Mouse (Mus musculus) CH12.LX (cell line): ENCODE results near the gene Hcn3. TPM values are rescaled to one million over a fixed set of nuclear protein-coding genes. Genes with fewer than 3 reads are reported as not detected.

Experiments
- DNase-seq: peaks from one replicate; pipeline ENCODE4 v3.0.0-alpha.2; 2013; ENCODE audit errors: extremely low read depth
- H3K27ac ChIP-seq: 2 replicates; pipeline ENCODE4 v1.5.1; 2012; ENCODE audit warnings: low read depth, mild to moderate bottlenecking, control low read depth, moderate library complexity; ENCODE audit not compliant: insufficient read depth
- H3K27me3 ChIP-seq: replicated peaks from 2 replicates; pipeline ENCODE3; 2012; ENCODE audit warnings: inconsistent platforms
- H3K36me3 ChIP-seq, 2 experiments: replicated peaks in 1 of 2; 2 replicates each; pipeline versions ENCODE3 to v1.6.1; 2012; ENCODE audit warnings: inconsistent platforms in 1 of 2, low read length in 1 of 2, mild to moderate bottlenecking in 1 of 2, mixed read lengths in 1 of 2, moderate library complexity in 1 of 2; ENCODE audit not compliant: control insufficient read depth in 1 of 2, insufficient read depth in 1 of 2
- H3K4me1 ChIP-seq, 2 experiments: 2 replicates each; pipeline ENCODE4 v1.6.1; 2012; ENCODE audit warnings: inconsistent platforms in 1 of 2, moderate library complexity in 1 of 2; ENCODE audit not compliant: insufficient read depth in 2 of 2, control insufficient read depth in 1 of 2
- H3K4me2 ChIP-seq: 2 replicates; pipeline ENCODE4 v1.6.1; 2012; ENCODE audit warnings: low read depth, mild to moderate bottlenecking, control low read depth; ENCODE audit not compliant: poor library complexity, insufficient read depth, severe bottlenecking
- H3K4me3 ChIP-seq, 3 experiments: fragments of 150-350 bp in 1 of 3; sonication (generic) in 1 of 3; replicated peaks in 1 of 3; 2 replicates each; pipeline versions ENCODE3 to v1.5.1; 2011 to 2012; ENCODE audit warnings: low read depth in 2 of 3, low read length in 2 of 3, mild to moderate bottlenecking in 2 of 3, moderate library complexity in 2 of 3, control low read depth in 1 of 3, improper control_type of control experiment in 1 of 3, inconsistent platforms in 1 of 3, mixed read lengths in 1 of 3; ENCODE audit not compliant: poor library complexity in 1 of 3
- H3K79me2 ChIP-seq: replicated peaks from 2 replicates; pipeline ENCODE4 v1.6.1; 2012; ENCODE audit warnings: mild to moderate bottlenecking, moderate library complexity; ENCODE audit not compliant: control insufficient read depth, poor library complexity, insufficient read depth, severe bottlenecking; ENCODE audit errors: extremely low read depth
- H3K9ac ChIP-seq: 2 replicates; pipeline ENCODE4 v1.6.1; 2012; ENCODE audit warnings: low read depth, mild to moderate bottlenecking, control low read depth, moderate library complexity; ENCODE audit not compliant: insufficient read depth
- H3K9me3 ChIP-seq: replicated peaks from 2 replicates; pipeline ENCODE3; 2012; ENCODE audit warnings: low read length, inconsistent platforms, mixed read lengths
- BHLHE40 ChIP-seq: IDR thresholded peaks from 2 replicates; pipeline ENCODE4 v1.6.1; 2011; ENCODE audit warnings: mild to moderate bottlenecking, low read depth, low read length, improper control_type of control experiment
- CTCF ChIP-seq, 2 experiments: IDR thresholded peaks in 1 of 2; conservative IDR thresholded peaks in 1 of 2; 2 replicates each; pipeline ENCODE4 v1.5.1; 2011 to 2012; ENCODE audit warnings: low read depth in 2 of 2, low read length in 2 of 2, improper control_type of control experiment in 1 of 2, inconsistent platforms in 1 of 2, mild to moderate bottlenecking in 1 of 2, moderate library complexity in 1 of 2
- E2F4 ChIP-seq: IDR thresholded peaks from 2 replicates; pipeline ENCODE4 v1.6.1; 2011; ENCODE audit warnings: low read depth, low read length, improper control_type of control experiment; ENCODE audit not compliant: insufficient replicate concordance
- EP300 ChIP-seq: IDR thresholded peaks from 2 replicates; pipeline ENCODE4 v1.6.1; 2011; ENCODE audit warnings: low read length, improper control_type of control experiment
- ETS1 ChIP-seq: conservative IDR thresholded peaks from 2 replicates; pipeline ENCODE4 v1.6.1; 2012; ENCODE audit warnings: low read depth, mild to moderate bottlenecking, inconsistent platforms, low read length, improper control_type of control experiment, moderate library complexity
- GABPA ChIP-seq: IDR thresholded peaks from 2 replicates; pipeline ENCODE4 v1.6.1; 2012; ENCODE audit warnings: low read depth, low read length, improper control_type of control experiment, inconsistent platforms; ENCODE audit not compliant: insufficient replicate concordance
- JUN ChIP-seq: IDR thresholded peaks from 2 replicates; pipeline ENCODE4 v1.6.1; 2011; ENCODE audit warnings: low read depth, mild to moderate bottlenecking, low read length, improper control_type of control experiment, moderate library complexity; ENCODE audit not compliant: insufficient read depth
- MAFK ChIP-seq: IDR thresholded peaks from 2 replicates; pipeline ENCODE4 v1.6.1; 2011; ENCODE audit warnings: low read length, improper control_type of control experiment; ENCODE audit not compliant: insufficient replicate concordance
- MAX ChIP-seq: IDR thresholded peaks from 2 replicates; pipeline ENCODE4 v1.6.1; 2011; ENCODE audit warnings: low read length, improper control_type of control experiment
- MAZ ChIP-seq: IDR thresholded peaks from 2 replicates; pipeline ENCODE4 v1.6.1; 2012; ENCODE audit warnings: low read depth, mild to moderate bottlenecking, inconsistent platforms, low read length, improper control_type of control experiment, moderate library complexity
- MEF2A ChIP-seq: IDR thresholded peaks from 2 replicates; pipeline ENCODE4 v1.6.1; 2014; ENCODE audit warnings: low read depth, mild to moderate bottlenecking, inconsistent platforms, low read length, improper control_type of control experiment, borderline replicate concordance
- MXI1 ChIP-seq: IDR thresholded peaks from 2 replicates; pipeline ENCODE4 v1.6.1; 2011; ENCODE audit warnings: mild to moderate bottlenecking, low read depth, low read length, improper control_type of control experiment
- MYC ChIP-seq: IDR thresholded peaks from 2 replicates; pipeline ENCODE4 v1.6.1; 2011; ENCODE audit warnings: low read depth, mild to moderate bottlenecking, improper control_type of control experiment, low read length
- NRF1 ChIP-seq: IDR thresholded peaks from 2 replicates; pipeline ENCODE4 v1.6.1; 2014; ENCODE audit warnings: low read depth, mild to moderate bottlenecking, inconsistent platforms, low read length, improper control_type of control experiment, moderate library complexity
- POLR2A ChIP-seq: IDR thresholded peaks from 2 replicates; pipeline ENCODE4 v1.6.1; 2011; ENCODE audit warnings: low read depth, mild to moderate bottlenecking, improper control_type of control experiment, low read length
- POLR2AphosphoS2 ChIP-seq: IDR thresholded peaks from 2 replicates; pipeline ENCODE4 v1.6.1; 2011; ENCODE audit warnings: low read depth, low read length, improper control_type of control experiment
- RAD21 ChIP-seq: IDR thresholded peaks from 2 replicates; pipeline ENCODE4 v1.6.1; 2011; ENCODE audit warnings: low read depth, mild to moderate bottlenecking, low read length, improper control_type of control experiment, moderate library complexity
- RCOR1 ChIP-seq: conservative IDR thresholded peaks from 2 replicates; pipeline ENCODE4 v1.6.1; 2012; ENCODE audit warnings: low read depth, mild to moderate bottlenecking, inconsistent platforms, low read length, improper control_type of control experiment
- SIN3A ChIP-seq: IDR thresholded peaks from 2 replicates; pipeline ENCODE4 v1.6.1; 2012; ENCODE audit warnings: low read length, improper control_type of control experiment, inconsistent platforms
- SMC3 ChIP-seq: IDR thresholded peaks from 2 replicates; pipeline ENCODE4 v1.6.1; 2011; ENCODE audit warnings: low read depth, low read length, improper control_type of control experiment
- TCF12 ChIP-seq: IDR thresholded peaks from 2 replicates; pipeline ENCODE4 v1.6.1; 2014; ENCODE audit warnings: low read depth, mild to moderate bottlenecking, inconsistent platforms, low read length, improper control_type of control experiment
- UBTF ChIP-seq: IDR thresholded peaks from 2 replicates; pipeline ENCODE4 v1.6.1; 2012; ENCODE audit warnings: low read depth, mild to moderate bottlenecking, inconsistent platforms, low read length, improper control_type of control experiment, moderate library complexity
- USF1 ChIP-seq: IDR thresholded peaks from 2 replicates; pipeline ENCODE4 v1.6.1; 2014; ENCODE audit warnings: low read depth, mild to moderate bottlenecking, inconsistent platforms, low read length, improper control_type of control experiment
- USF2 ChIP-seq: conservative IDR thresholded peaks from 2 replicates; pipeline ENCODE4 v1.6.1; 2011; ENCODE audit warnings: low read depth, low read length, improper control_type of control experiment
- ZNF384 ChIP-seq: IDR thresholded peaks from 2 replicates; pipeline ENCODE4 v1.6.1; 2012; ENCODE audit warnings: low read depth, low read length, improper control_type of control experiment, inconsistent platforms
- dilution Hi-C: fragments of 300-500 bp; cut with MboI; formaldehyde crosslinking; loops from 2 replicates; pipeline ENCODE4 v1.14.3; 2020; ENCODE audit warnings: low sequenced_read_pairs; ENCODE audit not compliant: extremely low pct_unique_long_range_greater_than_20kb, extremely low pct_ligation_motif_present
- in situ Hi-C: fragments of 300-500 bp; cut with MboI; formaldehyde crosslinking; loops from 3 replicates; pipeline ENCODE4 v1.14.3; 2019; ENCODE audit warnings: low sequenced_read_pairs, low pct_ligation_motif_present, low pct_unique_long_range_greater_than_20kb, mixed read lengths
- polyA plus RNA-seq: library from polyadenylated mRNA; unstranded; fragments of >175 nt; gene quantifications from 2 replicates; pipeline ENCODE4 v1.2.1, GENCODE M21; 2012; ENCODE audit warnings: low read depth; ENCODE audit not compliant: insufficient read length
- total RNA-seq, 2 experiments: library from RNA; depleted of rRNA; stranded (reverse); fragments of 300-350 nt in 1 of 2; fragments of >200 nt in 1 of 2; gene quantifications; 2 replicates each; pipeline ENCODE4 v1.2.3; 2012 to 2014

The Hcn3 gene
- 1.8 and 2.0 TPM in 2 replicates for total RNA-seq (2012; rRNA removed)
- total RNA-seq (2014; rRNA removed): 1.7 and 1.8 TPM in 2 replicates
- 3.1 and 3.2 TPM in 2 replicates for polyA plus RNA-seq

- DNase-seq: peak; percentile 84
- dilution Hi-C loops: no loop called here
Measured at GRCm38 (mm10) chr3:89159616-89160344, at the start of gene Hcn3. Hcn3 (minus strand) TSS chr3:89160196.

GRCm38 (mm10) chr3:89209731-89210130, 49.7 kb upstream of the Hcn3 start:
- Histone ChIP-seq H3K79me2 (peaks cover 14% of the 10 kb centered on the region), H3K27ac (no peak overlapping the region)
- dilution Hi-C loops: no loop called here

More at GRCm38 (mm10) chr3:89159616-89160344, at the start of gene Hcn3:
- in situ Hi-C loops: loop anchor here (5.0 kb wide), 1 partner anchor 67 kb away; the partner anchor contains the start of gene Rusc1
- TF ChIP-seq E2F4 (no peak), MAZ (peak; percentile 68; the same call in 1 of the 2 replicates), RAD21 (peak; percentile 9), MYC (no peak), JUN (no peak), SIN3A (peak; percentile 32; the same call in 1 of the 2 replicates), MXI1 (peak; percentile 98), SMC3 (peak; percentile 58), RCOR1 (no peak), TCF12 (peak; percentile 36; the same call in 1 of the 2 replicates), BHLHE40 (peak; percentile 57), NRF1 (peak; percentile 52), EP300 (no peak), MEF2A (no peak), USF2 (no peak), POLR2A (peak; percentile 32; the same call in 1 of the 2 replicates), POLR2AphosphoS2 (no peak), USF1 (no peak), GABPA (no peak), UBTF (no peak), ETS1 (no peak), MAX (peak; percentile 26; the same call in 1 of the 2 replicates), MAFK (no peak), CTCF (conservative IDR thresholded peaks at IDR 0.05 in 1 of 2, IDR thresholded peaks at IDR 0.05 in 1 of 2; ENCODE audit: low read depth in 2 of 2, low read length in 2 of 2) (peak in 1 of 2 experiments; percentile 72; a peak in 2 of 4 replicates)
- no peaks in the 10 kb centered on the region for H3K79me2 ChIP-seq
- peak within 1 kb of the TSS; percentile 79 for H3K4me2 ChIP-seq
- no peaks in the 10 kb centered on the region for H3K27me3 ChIP-seq
- H3K9me3 ChIP-seq: no peaks in the 10 kb centered on the region
- H3K36me3 ChIP-seq: peaks cover 0 to 8% of the 10 kb centered on the region in 2 experiments
- H3K27ac ChIP-seq: no peak within 1 kb of the TSS
- peaks cover 0 to 32% of the 10 kb centered on the region in 2 experiments; a peak in 3 of 4 replicates for H3K4me1 ChIP-seq
- H3K9ac ChIP-seq: peak within 1 kb of the TSS; percentile 36; the same call in 1 of the 2 replicates
- H3K4me3 ChIP-seq: peak within 1 kb of the TSS; percentile 44 to 78 (median 58)

More at GRCm38 (mm10) chr3:89209731-89210130, 49.7 kb upstream of the Hcn3 start:
- Histone ChIP-seq H3K9ac (no peak overlapping the region), H3K4me3 (no peak overlapping the region), H3K4me1 (peaks cover 5 to 30% of the 10 kb centered on the region in 2 experiments; a peak in 3 of 4 replicates), H3K4me2 (no peak overlapping the region), H3K36me3 (peaks cover 63 to 80% of the 10 kb centered on the region in 2 experiments), H3K9me3 (no peaks in the 10 kb centered on the region), H3K27me3 (no peaks in the 10 kb centered on the region)
- TF ChIP-seq ZNF384 (no peak), RCOR1 (no peak), POLR2AphosphoS2 (no peak)
- DNase-seq: no peak
- in situ Hi-C loops: loop anchor here (5.0 kb wide), 1 partner anchor 33 kb away; no protein-coding TSS in a partner anchor
